Mouse (Mus musculus): ENCODE measurements around the gene Olfr472. TPM values are rescaled to one million over a fixed set of nuclear protein-coding genes. Genes with fewer than 3 reads are reported as not detected.
"Not testable (repeated sequence)": the region's sequence is repeated elsewhere in the genome, so short reads cannot be mapped to it uniquely, and the experiment has no call there.

Olfr472 gene
- not detected in 2 replicates for total RNA-seq (2017)

GRCm38 (mm10) chr7:107897602-107898001 lies at the start of gene Olfr472:
Gene Olfr472 (plus strand): TSS chr7:107897902.
- ATAC-seq (replicated peaks in 1 of 2; ENCODE audit: insufficient read depth in 1 of 2, low FRiP score in 2 of 2, low TSS enrichment in 1 of 2, low read depth in 1 of 2, poor library complexity in 2 of 2, severe bottlenecking in 2 of 2) = no peak

- no peak for ATAC-seq (replicated peaks in 1 of 2; ENCODE audit: insufficient read depth in 1 of 2, low FRiP score in 2 of 2, low TSS enrichment in 1 of 2, low read depth in 1 of 2, poor library complexity in 2 of 2, severe bottlenecking in 2 of 2)
Observed at GRCm38 (mm10) chr7:107930146-107930545, 32.4 kb downstream of the Olfr472 start, which contains the start of gene Olfr473. Gene Olfr473 (plus strand): TSS chr7:107930446.

GRCm38 (mm10) chr7:107952539-107952938 lies 54.8 kb downstream of the Olfr472 start:
- ATAC-seq (replicated peaks in 1 of 2; ENCODE audit: insufficient read depth in 1 of 2, low FRiP score in 2 of 2, low TSS enrichment in 1 of 2, low read depth in 1 of 2, poor library complexity in 2 of 2, severe bottlenecking in 2 of 2) = not testable (repeated sequence)

- no peak for ATAC-seq (replicated peaks in 1 of 2; ENCODE audit: insufficient read depth in 1 of 2, low FRiP score in 2 of 2, low TSS enrichment in 1 of 2, low read depth in 1 of 2, poor library complexity in 2 of 2, severe bottlenecking in 2 of 2)
Observed at GRCm38 (mm10) chr7:107954343-107954742, 56.6 kb downstream of the Olfr472 start, which contains the start of gene Olfr474. Gene Olfr474 (plus strand): TSS chr7:107954643.

Other genes with a start within 250 kb of the Olfr472 start
- not detected in 2 replicates for gene Cyb5r2, start 139.9 kb upstream of the Olfr472 start, total RNA-seq (2017)
- gene Ovch2, start 96.7 kb upstream of the Olfr472 start, total RNA-seq (2017) = not detected in 2 replicates
- not detected in 2 replicates for gene Olfr467, start 85.6 kb upstream of the Olfr472 start, total RNA-seq (2017)
- not detected in 2 replicates for gene Olfr469, start 72.4 kb upstream of the Olfr472 start, total RNA-seq (2017)
- gene Olfr470, start 50.4 kb upstream of the Olfr472 start, total RNA-seq (2017) = not detected in 2 replicates
- not detected in 2 replicates for gene Olfr473, start 32.5 kb downstream of the Olfr472 start, total RNA-seq (2017)
- gene Olfr474, start 56.7 kb downstream of the Olfr472 start, total RNA-seq (2017) = not detected in 2 replicates
- not detected in 2 replicates for gene Olfr476, start 66.9 kb downstream of the Olfr472 start, total RNA-seq (2017)
- not detected in 2 replicates for gene Olfr477, start 88.8 kb downstream of the Olfr472 start, total RNA-seq (2017)
- not detected in 2 replicates for gene Olfr478, start 136.1 kb downstream of the Olfr472 start, total RNA-seq (2017)
- not detected in 2 replicates for gene Olfr479, start 152.8 kb downstream of the Olfr472 start, total RNA-seq (2017)
- not detected in 2 replicates for gene Olfr480, start 169.4 kb downstream of the Olfr472 start, total RNA-seq (2017)
- gene Olfr481, start 182.0 kb downstream of the Olfr472 start, total RNA-seq (2017) = not detected in 2 replicates
- gene Olfr482, start 199.7 kb downstream of the Olfr472 start, total RNA-seq (2017) = 0.25 TPM in 1 of 2 replicates, not detected in the other
- not detected in 2 replicates for gene Olfr483, start 202.9 kb downstream of the Olfr472 start, total RNA-seq (2017)
- gene Olfr484, start 229.5 kb downstream of the Olfr472 start, total RNA-seq (2017) = not detected in 2 replicates